31 mouse cellular contexts compared by ENCODE assay signal in genomic region chr7:89916711-89917110, GRCm38 (mm10). TPM values are rescaled to one million over a fixed set of nuclear protein-coding genes. Genes with fewer than 3 reads are reported as not detected.
DNase-seq lines count a peak whose midpoint lies in the region; TF ChIP-seq lines count a peak whose summit lies in the region.
"Had no signal": no experiment of that assay in that cellular context is flagged by ENCODE, and none has a peak within 500 bp of the region (broad histone marks: within the 10 kb centered on the region; RNA-seq: fewer than 3 reads in every experiment).

No protein-coding gene starts in this region.

- intact Hi-C loops in gastrocnemius, adult 2 months (cut with DNase I): no loop called here

- peak overlapping the region; percentile 84 for H3K27ac ChIP-seq in gastrocnemius, adult 2 months
- H3K27ac ChIP-seq: forebrain, embryonic 12.5 days; heart, embryonic 13.5 days; hindbrain, embryonic 10.5 days; hindbrain, embryonic 15.5 days; kidney, embryonic 15.5 days; limb, embryonic 13.5 days; lung, embryonic 15.5 days; macrophage; midbrain, embryonic 13.5 days; neural tube, embryonic 15.5 days had no signal

- no peak overlapping the region; the same call in 1 of the 2 replicates for H3K4me3 ChIP-seq in gastrocnemius, adult 2 months
- H3K4me3 ChIP-seq: erythroblast, embryonic 14.5 days; forebrain, embryonic 12.5 days; heart, embryonic 13.5 days; hindbrain, embryonic 10.5 days; hindbrain, embryonic 15.5 days; kidney, embryonic 15.5 days; limb, embryonic 13.5 days; lung, embryonic 15.5 days; midbrain, embryonic 13.5 days; neural tube, embryonic 15.5 days had no signal

- DNase-seq in gastrocnemius, adult 2 months: no peak
- no peak for DNase-seq in gastrocnemius, postnatal 25 days
- peak; percentile 72 for DNase-seq in Muller cell, postnatal 12 days (ENCODE audit: inconsistent ontology term)
- peak; percentile 66 for DNase-seq in brain, adult 2 months (ENCODE audit: low read depth, low spot score)
- peak; percentile 55 for DNase-seq in retina, embryonic 14.5 days (ENCODE audit: low spot score)
- DNase-seq in layer of hippocampus, postnatal 14 days (ENCODE audit: low spot score in 2 of 2): no peak
- no peak for DNase-seq in lung, postnatal 36 days
- no peak for DNase-seq in layer of hippocampus, adult 8-10 months (ENCODE audit: low spot score in 2 of 2)
- DNase-seq: adrenal gland, postnatal 10 days; cerebellum, adult 11 months; cerebellum, postnatal 25 days; gastrocnemius, postnatal 14 days; heart, postnatal 14 days; kidney, adult 18-20 months; kidney, postnatal 25 days; right cerebral cortex, postnatal 4 days; thymus, postnatal 4 days had no signal

- TF ChIP-seq CTCF in gastrocnemius, adult 2 months (IDR thresholded peaks at IDR 0.05): no peak

RNA-seq across cellular contexts. Expression of gene Ccdc81, which starts 13.3 kb away (rescaled TPM):
- not detected for total RNA-seq in gastrocnemius, adult 2 months (2021)
- total RNA-seq in gastrocnemius, postnatal 25 days (2021): not detected
- total RNA-seq in layer of hippocampus, postnatal 14 days (2021): 1 to 10 TPM in 1 of 2 experiments, under 1 TPM in 1; 0.38 to 1.3 TPM
- total RNA-seq in layer of hippocampus, adult 8-10 months (2022): under 1 TPM; 0.61 to 0.93 (median 0.74) TPM
- total RNA-seq: G1E; heart, adult 18-20 months; megakaryocyte-erythroid progenitor cell, adult 5-6 weeks had no signal

RNA-seq across cellular contexts. Expression of gene Hikeshi, which starts 24.3 kb away (rescaled TPM):
- total RNA-seq in gastrocnemius, adult 2 months (2021): 100 to 1,000 TPM; 123 to 126 TPM
- 100 to 1,000 TPM in 1 of 2 experiments, 10 to 100 TPM in 1; 87.6 to 108 TPM for total RNA-seq in gastrocnemius, postnatal 25 days (2021)
- total RNA-seq in layer of hippocampus, postnatal 14 days (2021): 100 to 1,000 TPM in 1 of 2 experiments, 10 to 100 TPM in 1; 84.7 to 102 TPM
- 100 to 1,000 TPM in 2 of 4 experiments, 10 to 100 TPM in 2; 76.4 to 119 (median 97.1) TPM for total RNA-seq in layer of hippocampus, adult 8-10 months (2022)

Comparison
In these comparisons a context has a peak if more than half of its experiments do, and no peak if none do; other contexts are left out.
1. DNase-seq: peak in Muller cell, postnatal 12 days (single experiment), brain, adult 2 months (single experiment) and retina, embryonic 14.5 days (single experiment); none in gastrocnemius, adult 2 months (single experiment), gastrocnemius, postnatal 25 days (single experiment), layer of hippocampus, postnatal 14 days (0 of 2), lung, postnatal 36 days (single experiment) and layer of hippocampus, adult 8-10 months (0 of 2).